Mouse (Mus musculus) neural tube, embryonic 14.5 days (tissue): ENCODE results near the gene Gad1. TPM values are rescaled to one million over a fixed set of nuclear protein-coding genes. Genes with fewer than 3 reads are reported as not detected.

ENCODE experiments used
- ATAC-seq: fragments of 200-750 bp; cut with Nextera tagmentation; 2 replicates; pipeline ENCODE4 v1.8.0; 2017; ENCODE audit warnings: low read depth, mild to moderate bottlenecking, moderate TSS enrichment, moderate library complexity
- H3K27ac ChIP-seq: fragments of 300-500 bp; sonication (generic); 2 replicates; pipeline ENCODE4 v1.5.1; 2014; ENCODE audit warnings: low read depth, mild to moderate bottlenecking, control low read depth, low read length, moderate library complexity, mixed read lengths
- H3K27me3 ChIP-seq: fragments of 300-500 bp; sonication (generic); 2 replicates; pipeline ENCODE4 v1.6.1; 2014; ENCODE audit warnings: low read length; ENCODE audit not compliant: control insufficient read depth, insufficient read depth
- H3K36me3 ChIP-seq: fragments of 300-500 bp; sonication (generic); 2 replicates; pipeline ENCODE4 v1.6.1; 2014; ENCODE audit warnings: low read length, mixed read lengths; ENCODE audit not compliant: control insufficient read depth, insufficient read depth
- H3K4me1 ChIP-seq: fragments of 300-500 bp; sonication (generic); 2 replicates; pipeline ENCODE4 v1.6.1; 2014; ENCODE audit warnings: low read length; ENCODE audit not compliant: control insufficient read depth, insufficient read depth
- H3K4me2 ChIP-seq: fragments of 300-500 bp; sonication (generic); 2 replicates; pipeline ENCODE4 v1.6.1; 2014; ENCODE audit warnings: mild to moderate bottlenecking, low read depth, low read length, control low read depth
- H3K4me3 ChIP-seq: fragments of 300-500 bp; sonication (generic); 2 replicates; pipeline ENCODE4 v1.5.1; 2014; ENCODE audit warnings: low read depth, low read length, control low read depth, mixed read lengths
- H3K9ac ChIP-seq: fragments of 300-500 bp; sonication (generic); replicated peaks from 2 replicates; pipeline ENCODE4 v1.6.1; 2014; ENCODE audit warnings: low read depth, mild to moderate bottlenecking, control low read depth, low read length, mixed read lengths
- H3K9me3 ChIP-seq: fragments of 300-500 bp; sonication (generic); 2 replicates; pipeline ENCODE4 v1.6.1; 2016; ENCODE audit warnings: low read length; ENCODE audit not compliant: control insufficient read depth
- WGBS: fragments of 180-500 bp; shearing (Covaris S2); extraction: QIAGEN DNeasy Blood & Tissue Kit; methylation state at CpG from one replicate; pipeline ENCODE4 v1.1.7; 2014; 5-methylcytosine and 5-hydroxymethylcytosine counted together
- polyA plus RNA-seq: library from polyadenylated mRNA; unstranded; fragments of >200 nt; fragmentation: Nextera tagmentation; extraction: Ambion mirVana; gene quantifications from 2 replicates; pipeline ENCODE4 v1.2.1, GENCODE M21; 2014

The Gad1 gene
- polyA plus RNA-seq, 1 experiment from 2014 or later: 119 TPM

- ATAC-seq: no peak
- peak overlapping the region; percentile 77 for H3K9ac ChIP-seq
- no peaks in the 10 kb centered on the region for H3K36me3 ChIP-seq
- peak overlapping the region; percentile 91 for H3K27ac ChIP-seq
- peaks cover 34% of the 10 kb centered on the region for H3K27me3 ChIP-seq
- peak overlapping the region; percentile 44 for H3K4me3 ChIP-seq
- WGBS: 1% methylated on average over 12 of the region's 12 CpGs
- peak overlapping the region; percentile 67 for H3K4me2 ChIP-seq
- peaks cover 19% of the 10 kb centered on the region; the same call in 1 of the 2 replicates for H3K4me1 ChIP-seq
- no peaks in the 10 kb centered on the region for H3K9me3 ChIP-seq
Observed at GRCm38 (mm10) chr2:70567682-70568077, 14.8 kb downstream of the Gad1 start.

GRCm38 (mm10) chr2:70568198-70568941 is 15.5 kb downstream of the Gad1 start:
- peak overlapping the region; percentile 67 for H3K4me2 ChIP-seq
- peak overlapping the region; percentile 91 for H3K27ac ChIP-seq
- peak; percentile 32; the same call in 1 of the 2 replicates for ATAC-seq
- H3K9ac ChIP-seq: peak overlapping the region; percentile 77; the same call in 1 of the 2 replicates
- peaks cover 29% of the 10 kb centered on the region for H3K27me3 ChIP-seq
- H3K9me3 ChIP-seq: no peaks in the 10 kb centered on the region
- peak overlapping the region; percentile 44 for H3K4me3 ChIP-seq
- under 1% methylated on average over 34 of the region's 34 CpGs for WGBS
- H3K4me1 ChIP-seq: peaks cover 17% of the 10 kb centered on the region; the same call in 1 of the 2 replicates
- H3K36me3 ChIP-seq: no peaks in the 10 kb centered on the region

DNA sequence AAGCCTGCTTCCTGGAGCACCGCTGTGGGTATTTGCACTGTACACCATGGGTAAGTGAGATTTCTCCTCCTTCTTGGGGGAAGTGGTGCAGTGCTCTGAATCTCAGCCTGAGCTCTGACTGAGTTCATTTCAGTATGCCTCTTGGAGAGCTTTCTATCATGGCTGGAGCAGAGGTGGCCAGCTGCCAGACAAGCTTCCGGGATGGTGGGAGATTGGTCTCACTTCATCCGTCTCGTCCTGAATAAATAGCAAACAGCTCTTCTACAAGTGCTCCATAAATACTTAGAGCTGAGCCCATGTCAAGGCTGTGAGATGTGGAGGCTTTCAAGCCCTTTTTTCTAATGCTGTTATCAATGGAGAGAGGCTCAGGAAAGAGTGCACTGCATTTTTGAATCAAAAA is 18.8 kb downstream of the Gad1 start:
- Histone ChIP-seq H3K36me3 (0 out of 2 replicates have a peak, but pooled peaks cover 5% of the 10 kb centered on the region), H3K4me3 (no peak overlapping the region), H3K27ac (no peak overlapping the region), H3K9ac (no peak overlapping the region), H3K9me3 (no peaks in the 10 kb centered on the region), H3K4me1 (peaks cover 17% of the 10 kb centered on the region; the same call in 1 of the 2 replicates), H3K4me2 (no peak overlapping the region), H3K27me3 (peaks cover 15% of the 10 kb centered on the region)
- no peak for ATAC-seq
- 69% methylated on average over 4 of the region's 4 CpGs for WGBS

- ATAC-seq: no peak
- no peak overlapping the region for H3K4me3 ChIP-seq
- H3K4me1 ChIP-seq: peaks cover 14% of the 10 kb centered on the region; the same call in 1 of the 2 replicates
- WGBS: 58% methylated on average over 9 of the region's 9 CpGs
- H3K27ac ChIP-seq: no peak overlapping the region
- H3K4me2 ChIP-seq: no peak overlapping the region
- 0 out of 2 replicates have a peak, but pooled peaks cover 5% of the 10 kb centered on the region for H3K36me3 ChIP-seq
- H3K9ac ChIP-seq: no peak overlapping the region
- H3K27me3 ChIP-seq: peaks cover 12% of the 10 kb centered on the region
- H3K9me3 ChIP-seq: no peaks in the 10 kb centered on the region
Observed at GRCm38 (mm10) chr2:70572251-70572650, 19.4 kb downstream of the Gad1 start.

DNA sequence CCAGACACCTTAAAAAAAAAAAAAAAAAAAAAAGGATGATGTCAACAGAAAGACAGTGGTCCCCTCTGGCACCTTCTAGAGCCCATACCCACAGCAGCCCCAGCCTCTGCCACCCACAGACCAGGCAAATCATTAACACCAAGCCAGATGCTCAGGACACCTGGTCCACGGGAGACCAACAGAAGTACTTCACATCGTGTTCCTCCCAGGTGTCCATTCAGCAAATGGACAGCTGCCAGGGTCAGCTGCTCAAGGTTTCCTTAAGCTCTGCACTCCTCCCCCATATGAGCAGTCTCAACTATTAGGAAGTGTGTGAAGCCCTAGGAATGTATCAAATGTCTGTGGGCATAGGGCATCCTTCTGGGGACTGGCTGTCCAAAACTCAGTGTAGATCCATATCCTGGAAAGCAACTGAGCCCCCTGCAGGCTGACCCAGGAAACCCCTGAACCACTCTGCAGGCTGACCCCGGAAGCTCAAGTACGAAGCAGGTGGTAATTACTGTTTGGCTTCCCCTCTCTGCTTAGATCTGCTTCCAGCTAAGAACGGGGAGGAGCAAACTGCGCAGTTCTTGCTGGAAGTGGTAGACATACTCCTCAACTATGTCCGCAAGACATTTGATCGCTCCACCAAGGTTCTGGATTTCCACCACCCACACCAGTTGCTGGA is 20.8 kb downstream of the Gad1 start:
- H3K4me3 ChIP-seq: no peak overlapping the region
- H3K27ac ChIP-seq: no peak overlapping the region
- 0 out of 2 replicates have a peak, but pooled peaks cover 5% of the 10 kb centered on the region for H3K36me3 ChIP-seq
- 83% methylated on average over 8 of the region's 8 CpGs for WGBS
- no peak overlapping the region for H3K4me2 ChIP-seq
- no peak overlapping the region for H3K9ac ChIP-seq
- H3K27me3 ChIP-seq: peaks cover 11% of the 10 kb centered on the region; the same call in 1 of the 2 replicates
- ATAC-seq: no peak
- peaks cover 5% of the 10 kb centered on the region; the same call in 1 of the 2 replicates for H3K4me1 ChIP-seq
- H3K9me3 ChIP-seq: no peaks in the 10 kb centered on the region

GRCm38 (mm10) chr2:70588200-70588599 is 35.3 kb downstream of the Gad1 start:
- H3K27ac ChIP-seq: no peak overlapping the region
- no peak for ATAC-seq
- H3K27me3 ChIP-seq: no peaks in the 10 kb centered on the region
- 91% methylated on average over 6 of the region's 6 CpGs for WGBS
- no peak overlapping the region for H3K9ac ChIP-seq
- no peaks in the 10 kb centered on the region for H3K9me3 ChIP-seq
- no peaks in the 10 kb centered on the region for H3K4me1 ChIP-seq
- 0 out of 2 replicates have a peak, but pooled peaks cover 9% of the 10 kb centered on the region for H3K36me3 ChIP-seq
- H3K4me3 ChIP-seq: no peak overlapping the region
- H3K4me2 ChIP-seq: no peak overlapping the region

DNA sequence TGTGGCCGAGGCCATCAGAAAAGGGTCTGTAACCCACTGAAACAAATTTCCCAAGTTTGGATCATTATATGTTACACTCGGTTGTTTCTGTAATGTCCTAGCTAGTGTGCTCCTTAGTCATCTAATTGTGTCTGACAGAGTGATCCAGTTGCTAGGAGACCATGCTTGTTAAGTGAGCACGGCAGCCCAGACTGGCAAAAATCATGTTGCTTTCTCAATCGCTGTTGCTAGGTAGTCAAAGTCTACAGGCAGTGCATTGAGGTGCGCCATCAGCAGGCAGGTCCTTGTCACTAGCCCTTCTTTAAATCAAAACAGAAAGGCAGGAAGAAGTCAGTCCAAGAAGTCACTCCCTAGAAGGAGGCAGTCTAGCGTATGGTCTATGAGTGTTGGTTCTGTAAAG is 39.6 kb downstream of the Gad1 start:
- WGBS: 48% methylated on average over 6 of the region's 6 CpGs
- Histone ChIP-seq H3K4me2 (no peak overlapping the region), H3K27ac (no peak overlapping the region), H3K9me3 (no peaks in the 10 kb centered on the region), H3K4me3 (no peak overlapping the region), H3K4me1 (no peaks in the 10 kb centered on the region), H3K36me3 (0 out of 2 replicates have a peak, but pooled peaks cover 13% of the 10 kb centered on the region), H3K27me3 (no peaks in the 10 kb centered on the region), H3K9ac (no peak overlapping the region)
- no peak for ATAC-seq

DNA sequence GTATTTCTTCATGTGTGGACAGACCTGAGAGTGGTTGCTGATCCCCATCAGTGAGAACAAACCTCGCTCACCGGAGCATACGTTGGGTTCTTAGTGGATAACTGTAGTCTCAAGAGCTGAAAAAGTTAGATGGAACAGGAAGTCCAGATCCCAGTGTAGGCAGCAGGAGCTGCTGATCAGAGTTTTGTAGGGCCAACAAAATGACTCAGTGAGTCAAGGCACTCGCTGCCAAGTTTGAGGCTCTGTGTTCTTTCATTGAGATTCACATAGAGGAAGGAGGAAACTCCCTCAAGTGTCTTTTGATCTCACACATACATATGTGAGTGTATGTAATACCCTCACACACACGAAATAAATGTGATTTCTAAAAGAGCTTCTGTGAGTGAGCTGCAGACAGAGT is 40.8 kb downstream of the Gad1 start:
- no peak for ATAC-seq
- H3K4me3 ChIP-seq: no peak overlapping the region
- no peaks in the 10 kb centered on the region for H3K4me1 ChIP-seq
- H3K9me3 ChIP-seq: no peaks in the 10 kb centered on the region
- H3K27me3 ChIP-seq: no peaks in the 10 kb centered on the region
- H3K9ac ChIP-seq: no peak overlapping the region
- H3K4me2 ChIP-seq: no peak overlapping the region
- 0 out of 2 replicates have a peak, but pooled peaks cover 13% of the 10 kb centered on the region for H3K36me3 ChIP-seq
- WGBS: 92% methylated on average over 5 of the region's 5 CpGs
- H3K27ac ChIP-seq: no peak overlapping the region

GRCm38 (mm10) chr2:70595896-70596295 is 43.0 kb downstream of the Gad1 start:
- WGBS: 89% methylated on average over 2 of the region's 2 CpGs
- Histone ChIP-seq H3K4me1 (no peaks in the 10 kb centered on the region), H3K4me2 (no peak overlapping the region), H3K9me3 (no peaks in the 10 kb centered on the region), H3K4me3 (no peak overlapping the region), H3K36me3 (0 out of 2 replicates have a peak, but pooled peaks cover 6% of the 10 kb centered on the region), H3K27ac (no peak overlapping the region), H3K27me3 (no peaks in the 10 kb centered on the region), H3K9ac (no peak overlapping the region)
- no peak for ATAC-seq
